Mouse (Mus musculus) ovary, adult 18-20 months (tissue): ENCODE measurements at regions not wholly inside any gene's neighbourhood (a gene's known extent, or its start where the extent isn't known, plus 50 kb on each side); places are given as distances from the start of the nearest gene placed in this dataset.

Experiments
- DNase-seq: peaks from one replicate; pipeline ENCODE4 v3.0.0; 2022; ENCODE audit warnings: low spot score, mixed read lengths

- DNase-seq: no peak
These were observed 83.3 kb downstream of the Cmc2 start for GRCm38 (mm10) chr8:116837991-116838390.

GRCm38 (mm10) chr8:116832181-116832580, 89.1 kb downstream of the Cmc2 start:
- DNase-seq: no peak

GRCm38 (mm10) chr8:116829631-116830030, 91.6 kb downstream of the Cmc2 start:
- DNase-seq: no peak

- no peak for DNase-seq
These were observed 93.0 kb downstream of the Cmc2 start for GRCm38 (mm10) chr8:116828220-116828619.

- no peak for DNase-seq
These were observed 94.1 kb downstream of the Cmc2 start for GRCm38 (mm10) chr8:116827141-116827540.

GRCm38 (mm10) chr8:116814118-116814851, 81.5 kb upstream of the Cdyl2 start:
- DNase-seq: peak; percentile 69

GRCm38 (mm10) chr8:116801313-116801712, 68.5 kb upstream of the Cdyl2 start:
- DNase-seq: no peak

- DNase-seq: no peak
These were observed 67.8 kb upstream of the Cdyl2 start for GRCm38 (mm10) chr8:116800636-116801035.

- no peak for DNase-seq
These were observed 66.2 kb upstream of the Cdyl2 start for GRCm38 (mm10) chr8:116798981-116799380.

- DNase-seq: no peak
These were observed 62.9 kb upstream of the Cdyl2 start for GRCm38 (mm10) chr8:116795713-116796112.

GRCm38 (mm10) chr8:116793107-116793506, 60.3 kb upstream of the Cdyl2 start:
- no peak for DNase-seq

- no peak for DNase-seq
These were observed 57.5 kb upstream of the Cdyl2 start for GRCm38 (mm10) chr8:116790294-116790693.
